Mouse (Mus musculus): ENCODE measurements around the gene Grb14. TPM values are rescaled to one million over a fixed set of nuclear protein-coding genes. Genes with fewer than 3 reads are reported as not detected.

Grb14 gene
- not detected for polyA plus RNA-seq (2017; shearing (Covaris generic))

DNA sequence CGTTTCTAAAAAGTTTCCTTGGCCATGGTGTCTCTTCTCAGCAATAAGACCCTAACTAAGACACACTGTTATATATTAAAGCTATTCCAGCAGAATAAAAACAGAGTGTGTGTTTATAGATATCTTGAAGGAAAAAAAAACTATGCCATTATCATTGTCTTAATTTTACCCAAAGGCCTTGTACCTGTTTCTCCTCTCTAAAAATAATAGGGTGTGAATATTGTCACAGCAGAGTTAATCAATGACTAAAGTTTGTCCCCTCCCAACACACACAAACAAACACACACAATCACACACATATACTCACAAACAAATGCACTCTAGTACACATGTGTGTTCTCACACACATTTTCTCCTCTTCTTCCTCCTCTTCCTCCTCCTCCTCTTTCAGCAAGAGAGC is at the start of gene Grb14:
Gene Grb14, minus strand, starts transcription at position 101 of the 400 bp plus-strand sequence.
- ATAC-seq = no peak

DNA sequence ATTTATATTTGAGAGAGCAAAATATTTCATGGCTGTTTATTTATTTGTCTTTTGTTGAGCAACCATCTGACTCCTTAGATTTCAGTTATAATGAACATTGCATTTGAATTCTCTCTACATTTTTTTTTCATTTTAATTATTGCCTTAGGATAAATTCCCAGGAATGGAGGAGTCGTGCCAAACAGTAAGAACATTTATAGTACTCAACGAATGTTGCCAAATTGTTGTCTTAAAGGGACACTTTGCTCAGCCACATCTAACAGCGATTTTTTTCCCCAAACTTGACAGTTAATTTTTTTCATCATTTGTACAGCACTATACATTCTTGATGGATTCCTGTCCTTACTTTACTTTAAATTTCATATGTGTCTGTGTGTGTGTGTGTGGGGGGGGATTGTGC is 47.4 kb upstream of the Grb14 start:
- no peak for ATAC-seq

DNA sequence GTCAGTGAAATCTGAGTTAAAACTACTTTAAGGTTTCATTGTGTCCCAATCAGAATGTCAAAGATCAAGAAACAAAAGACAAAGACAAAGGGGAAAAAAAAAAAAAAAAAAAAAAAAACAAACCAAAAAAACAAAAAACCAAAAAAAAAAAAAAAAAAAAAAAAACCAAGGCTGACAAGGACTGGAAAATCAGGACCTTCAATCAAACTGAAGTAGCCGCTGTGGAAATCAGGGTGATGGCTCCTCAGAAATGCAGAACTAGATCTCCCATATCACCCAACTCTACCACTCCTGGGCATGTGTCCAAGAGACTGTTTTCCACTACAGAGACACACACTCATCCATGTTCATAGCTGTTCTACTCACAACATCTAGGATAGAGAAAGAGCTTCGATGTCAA is 29.0 kb upstream of the Grb14 start:
- no peak for ATAC-seq

DNA sequence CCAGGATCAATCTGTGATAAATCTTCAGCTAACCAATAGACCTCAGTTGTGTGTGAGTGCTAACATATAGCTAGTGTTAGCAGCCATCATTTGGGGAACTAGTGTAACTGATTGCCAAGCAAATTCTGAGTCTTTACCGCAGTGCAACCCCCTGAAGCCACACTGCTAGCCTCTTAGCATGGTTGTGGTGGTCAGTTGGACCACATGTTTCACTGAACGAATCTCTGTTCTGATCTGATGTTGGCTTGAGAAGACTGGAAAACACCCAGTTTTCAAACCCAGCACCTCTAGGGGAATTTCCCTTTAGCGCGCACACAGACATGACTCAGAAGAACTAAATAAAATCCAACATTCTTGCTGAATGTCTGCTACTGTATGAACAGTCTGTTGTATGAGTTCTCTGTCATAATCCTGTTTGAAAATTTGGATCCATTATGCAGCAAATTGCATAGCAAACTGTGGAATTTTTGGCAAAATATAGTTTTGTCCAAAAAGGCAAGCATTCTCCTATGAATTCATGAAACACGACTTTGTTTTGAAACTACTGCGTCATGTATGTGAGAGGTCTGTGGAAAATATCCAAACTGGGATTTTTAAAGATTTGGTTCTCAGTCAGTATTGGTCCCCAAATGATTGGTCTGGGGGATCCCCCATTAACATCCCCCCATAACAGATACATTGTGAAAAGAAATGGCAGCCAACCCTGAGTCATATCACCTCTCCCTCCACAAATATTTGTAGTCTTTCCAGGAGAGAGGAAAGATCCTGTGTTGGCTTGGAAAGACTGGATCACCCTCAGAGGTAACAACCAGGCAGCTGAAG is 27.6 kb upstream of the Grb14 start:
- no peak for ATAC-seq

DNA sequence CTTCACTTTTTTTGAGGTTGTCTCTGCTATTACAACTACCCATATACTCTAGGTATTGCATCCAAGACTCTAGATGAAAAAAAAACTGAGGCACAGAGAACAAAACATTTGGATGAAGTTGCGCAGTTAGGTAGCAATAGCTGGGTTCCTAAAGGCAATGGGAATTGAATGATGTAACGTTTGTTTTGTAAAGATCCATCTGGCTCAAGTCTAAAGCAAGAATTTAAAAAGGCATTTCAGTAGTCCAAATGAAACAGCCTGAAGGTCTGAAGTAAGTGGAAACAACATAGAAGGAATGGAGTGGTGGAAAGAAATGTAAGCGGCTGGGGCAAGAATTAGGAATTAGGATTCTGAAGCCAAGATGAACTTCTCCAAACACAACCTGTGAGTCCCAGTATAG is 26.0 kb upstream of the Grb14 start:
- ATAC-seq = no peak

DNA sequence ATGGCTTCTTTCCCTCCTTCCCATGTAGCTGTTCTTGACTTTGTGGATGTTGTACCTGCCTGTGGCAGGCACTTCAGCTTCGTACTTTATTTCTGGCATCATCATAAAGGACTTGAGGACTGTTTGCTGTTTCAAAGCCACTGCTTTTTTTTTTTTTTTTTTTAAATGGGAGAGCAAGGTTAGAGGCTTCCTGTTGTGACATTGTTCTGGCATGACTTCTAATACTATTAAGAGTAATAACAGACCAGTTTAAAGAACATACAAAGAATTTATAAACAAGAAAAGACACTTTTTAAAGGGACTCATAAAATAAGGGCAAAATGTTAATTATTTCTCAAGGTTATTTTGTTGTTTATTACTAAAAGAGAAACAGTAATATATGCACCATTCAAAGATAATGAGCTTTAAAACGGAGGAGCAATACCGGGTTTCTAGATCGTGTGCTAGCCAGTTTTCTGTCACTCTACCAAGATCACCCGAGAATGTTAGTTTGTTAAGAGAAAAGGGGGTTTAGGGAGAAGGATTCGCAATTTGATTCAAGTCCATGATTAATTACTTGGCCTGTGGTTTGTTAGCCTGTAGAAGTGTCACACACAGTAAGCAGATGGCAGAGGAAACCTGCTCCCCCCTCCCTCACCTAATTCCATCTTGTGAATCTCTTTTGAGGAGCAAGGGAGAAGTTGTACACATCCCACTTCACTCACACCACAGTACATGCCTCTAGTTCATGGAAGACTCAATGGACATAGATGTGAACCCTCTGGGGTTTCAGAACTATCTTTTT is 23.6 kb upstream of the Grb14 start:
- ATAC-seq = no peak

DNA sequence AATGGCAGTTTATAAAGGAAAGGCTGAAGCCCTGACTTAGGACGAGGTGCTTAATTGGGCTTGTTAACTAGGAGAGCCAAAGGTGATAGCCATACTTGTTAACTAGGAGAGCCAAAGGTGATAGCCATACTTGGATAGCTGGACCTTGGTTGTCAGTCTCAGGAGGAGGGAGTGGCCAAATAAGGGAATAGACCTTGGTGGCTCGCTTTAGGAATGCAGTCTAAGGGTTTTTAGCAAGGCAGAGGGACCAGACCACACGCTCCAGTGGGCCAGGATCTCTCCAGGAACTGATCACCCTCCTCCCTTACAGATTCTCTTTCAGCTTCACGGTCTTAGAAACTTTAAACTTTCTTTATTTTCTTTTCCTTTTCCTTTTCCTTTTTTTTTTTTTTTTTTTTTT is 13.4 kb upstream of the Grb14 start:
- no peak for ATAC-seq

DNA sequence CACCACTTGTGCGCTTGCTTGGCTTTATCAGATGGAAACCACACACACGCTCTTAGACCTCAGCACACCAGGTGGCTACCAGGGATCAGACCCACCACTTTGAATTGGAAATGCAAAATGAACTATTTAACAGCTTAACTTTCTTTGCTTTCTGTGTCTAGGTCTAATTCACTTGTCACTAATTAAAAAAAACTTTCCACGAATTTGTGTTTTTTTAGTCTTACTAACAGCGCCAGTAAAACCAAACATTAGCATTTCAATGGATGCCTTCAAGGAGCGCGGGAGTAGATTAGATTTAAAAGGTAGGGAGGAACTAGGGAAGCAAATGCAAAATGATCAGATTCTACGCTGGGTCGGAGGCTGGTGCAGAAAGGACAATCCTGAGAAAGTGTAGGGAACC is 12.8 kb upstream of the Grb14 start:
- no peak for ATAC-seq

DNA sequence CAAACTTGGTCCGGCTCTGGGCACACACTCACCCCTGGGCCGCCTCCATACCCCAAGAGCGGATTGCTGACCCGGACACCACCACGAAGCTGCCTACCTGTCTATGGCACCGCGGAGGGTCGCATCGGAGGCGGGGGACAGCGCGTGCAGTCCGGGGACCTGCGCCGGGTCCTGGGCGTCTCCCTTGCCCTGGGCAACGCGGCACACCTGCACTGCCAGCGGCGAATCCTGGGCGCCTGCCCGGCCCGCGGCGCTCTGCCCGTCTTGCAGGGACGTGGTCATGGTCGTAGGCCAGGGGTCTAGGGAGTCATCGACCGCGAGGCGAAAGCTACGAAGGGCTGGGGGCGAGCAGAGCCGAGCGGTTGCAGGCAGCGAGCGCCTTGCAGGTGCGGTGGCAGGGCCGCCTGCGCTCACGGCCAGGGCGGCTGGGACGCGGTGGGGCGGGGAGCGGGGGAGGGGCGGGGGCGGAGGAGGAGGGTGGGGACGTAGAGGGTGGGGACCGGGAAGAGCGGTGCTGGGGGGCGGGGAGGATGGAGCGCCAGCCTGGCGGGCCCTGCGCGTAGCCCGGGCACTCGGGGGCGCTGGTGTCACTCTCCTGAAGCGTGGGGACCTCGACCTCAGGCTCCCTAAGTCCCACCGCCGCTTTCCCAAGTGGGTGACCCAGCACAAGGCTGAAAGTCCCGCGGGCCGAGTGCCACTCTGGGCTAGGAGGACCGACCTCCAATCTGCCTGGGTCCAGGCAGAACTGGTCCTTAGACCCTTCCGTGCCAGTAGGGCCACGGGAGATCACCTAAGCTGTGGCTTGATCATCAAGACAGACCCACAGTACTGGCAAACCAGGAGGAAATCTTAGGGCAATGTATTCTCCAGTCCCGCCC is 2.2 kb downstream of the Grb14 start:
- ATAC-seq = no peak

DNA sequence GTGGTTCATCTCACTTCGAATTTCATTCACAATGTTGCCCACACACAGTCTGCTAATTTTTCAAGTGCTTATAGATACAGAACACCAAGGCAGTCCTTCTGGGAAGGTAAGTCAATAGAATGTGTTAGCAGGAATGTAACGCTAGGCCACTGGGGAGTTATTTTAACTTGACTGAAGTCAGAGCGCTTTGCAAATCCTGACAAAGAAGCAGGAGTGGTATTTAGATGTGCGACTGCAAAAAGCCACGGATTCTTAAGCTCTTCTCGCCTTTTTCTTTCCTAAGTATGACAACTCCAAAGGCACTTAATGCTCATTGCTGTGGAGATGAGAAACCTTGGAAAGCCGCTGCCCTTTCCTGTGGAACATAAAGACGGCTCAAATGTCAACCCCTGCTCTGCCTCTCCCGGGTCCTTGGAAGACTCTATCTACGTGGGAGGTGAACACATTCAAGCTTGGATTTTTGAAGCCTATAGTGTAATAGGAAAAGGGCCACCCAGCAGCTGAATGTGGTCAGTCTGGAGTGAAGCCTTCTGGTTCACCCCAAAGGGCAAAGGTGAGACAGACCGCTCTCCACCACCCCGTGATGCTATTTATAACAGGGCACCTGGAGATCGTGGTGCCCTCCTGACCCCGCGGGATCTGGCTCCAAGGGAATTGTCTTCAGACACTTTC is 3.0 kb downstream of the Grb14 start:
- ATAC-seq = no peak

DNA sequence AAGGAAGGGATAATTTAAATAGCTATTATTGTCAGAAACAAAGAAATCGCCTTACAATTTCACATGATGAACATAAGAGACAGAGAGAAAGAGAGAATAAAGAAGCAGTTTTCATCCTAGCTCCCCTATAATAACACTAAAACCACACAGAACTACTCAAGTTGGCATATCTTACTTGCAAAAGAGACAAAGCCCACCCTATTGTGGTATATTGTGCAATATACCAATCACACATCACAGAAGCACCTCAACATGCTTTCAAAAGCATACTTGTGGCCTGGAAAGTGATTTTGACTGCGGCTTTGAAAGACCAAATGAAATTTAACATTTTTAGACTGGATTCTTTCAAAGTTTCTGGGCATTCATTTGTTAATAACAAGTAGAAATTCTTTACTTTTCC is 7.4 kb downstream of the Grb14 start:
- no peak for ATAC-seq

DNA sequence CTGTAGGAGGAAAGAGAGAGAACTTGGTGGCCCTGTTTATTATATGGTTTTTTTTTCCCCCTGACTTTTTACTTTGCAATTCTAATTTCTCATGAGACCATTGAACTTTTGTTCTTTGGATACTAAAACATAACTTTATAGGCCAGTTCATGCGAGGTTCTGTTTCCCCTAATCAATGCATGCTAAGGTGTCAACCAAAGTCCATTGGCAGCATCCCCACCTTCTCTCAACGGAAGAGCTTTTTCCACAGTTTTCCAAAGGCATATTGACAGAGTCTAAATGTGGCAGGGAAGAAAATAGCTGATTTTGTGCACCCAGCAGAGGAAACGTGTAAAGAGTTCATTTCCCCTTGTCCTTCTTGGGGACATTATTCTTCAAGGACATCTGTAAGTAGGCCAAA is 10.2 kb downstream of the Grb14 start:
- no peak for ATAC-seq

DNA sequence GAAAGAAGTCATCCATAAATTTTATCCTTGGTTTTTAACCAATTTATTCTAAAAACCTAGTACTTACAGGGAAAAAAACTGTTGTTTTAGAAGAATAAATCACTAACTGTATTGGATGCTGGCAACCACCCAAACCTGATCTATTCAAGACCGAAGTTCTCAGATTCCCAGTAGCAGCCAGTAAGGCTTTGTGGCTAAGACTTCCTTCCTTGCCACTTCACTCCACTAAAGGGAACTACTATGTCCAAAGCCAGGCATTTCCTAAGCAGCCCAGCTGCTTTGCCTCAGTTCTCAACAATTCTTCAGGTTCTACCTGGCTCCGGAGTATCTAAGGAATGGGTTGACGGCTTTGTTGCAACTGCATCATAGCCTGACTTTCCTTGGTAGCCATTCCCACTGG is 14.7 kb downstream of the Grb14 start:
- ATAC-seq = no peak

DNA sequence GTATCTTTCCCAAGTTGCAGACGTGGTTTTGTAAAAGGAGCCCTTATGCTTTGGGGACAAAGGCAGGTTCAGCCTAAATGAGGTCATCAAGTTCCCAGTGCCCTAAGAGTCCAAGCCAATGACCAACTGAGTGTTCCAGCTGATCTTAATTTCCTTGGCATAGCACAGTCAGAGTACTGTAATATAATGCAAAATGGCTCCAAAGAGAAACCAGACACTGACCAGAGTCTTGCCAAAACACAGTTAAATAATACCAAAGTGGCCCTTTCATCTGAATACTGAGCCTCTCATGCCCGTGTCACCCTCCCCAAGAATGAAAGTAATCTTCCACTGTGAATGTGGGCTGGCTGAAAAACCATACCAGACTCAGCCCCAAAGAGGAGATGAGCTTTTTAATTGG is 17.4 kb downstream of the Grb14 start:
- ATAC-seq = no peak

DNA sequence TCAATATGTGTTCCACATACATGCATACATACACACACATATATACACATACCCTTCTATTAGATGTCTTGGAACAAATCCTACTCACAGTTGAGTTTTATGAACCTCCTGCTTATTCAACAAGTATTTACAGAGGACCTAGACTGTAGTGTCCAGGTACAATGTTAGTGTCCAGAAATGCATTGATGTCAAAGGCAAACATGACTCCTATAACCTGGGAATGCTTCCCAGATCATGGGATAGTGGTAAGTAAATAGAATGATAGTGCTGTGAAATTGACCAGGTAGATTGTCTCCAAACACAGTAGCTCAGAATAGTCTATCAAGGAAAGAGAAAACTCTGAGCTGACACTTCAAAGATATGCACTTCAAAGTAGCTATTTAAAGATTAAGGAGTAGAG is 19.7 kb downstream of the Grb14 start:
- ATAC-seq = no peak

DNA sequence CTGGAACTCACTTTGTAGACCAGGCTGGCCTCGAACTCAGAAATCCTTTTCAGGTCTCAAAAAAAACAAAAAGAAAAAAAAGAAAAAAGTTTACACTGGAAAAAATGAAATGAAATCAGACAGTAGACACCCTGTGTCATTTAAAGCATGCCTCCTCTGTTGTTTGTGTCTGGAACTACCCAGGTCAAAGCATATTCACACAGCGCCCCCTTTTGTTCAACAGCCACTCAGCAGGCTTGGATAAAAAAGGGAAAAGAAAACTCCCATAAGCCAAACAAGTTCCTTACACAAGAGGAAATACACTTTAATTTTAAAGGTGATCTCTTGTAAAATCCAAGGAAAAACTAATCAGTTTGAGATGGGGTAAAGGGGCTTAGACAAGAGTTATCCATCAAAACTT is 21.4 kb downstream of the Grb14 start:
- no peak for ATAC-seq

DNA sequence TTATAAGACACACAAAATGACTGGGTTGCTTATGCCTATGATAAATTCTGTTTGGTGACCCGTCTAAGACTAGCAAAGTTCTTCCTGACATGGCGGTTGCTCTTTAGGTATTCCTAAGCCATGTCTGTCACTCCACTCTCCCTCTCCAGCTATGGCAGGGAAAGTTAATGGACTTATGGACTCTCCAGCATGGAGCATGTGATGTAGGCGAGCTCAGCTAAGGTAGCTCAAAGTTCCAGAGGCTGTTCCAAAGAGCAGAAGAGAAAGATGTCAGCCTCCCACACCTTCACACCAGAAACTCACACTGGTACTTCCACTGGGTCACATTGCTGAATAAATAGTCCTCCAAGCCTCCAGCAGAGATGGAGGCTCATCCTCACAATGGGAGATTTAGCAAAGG is 22.2 kb downstream of the Grb14 start:
- no peak for ATAC-seq

DNA sequence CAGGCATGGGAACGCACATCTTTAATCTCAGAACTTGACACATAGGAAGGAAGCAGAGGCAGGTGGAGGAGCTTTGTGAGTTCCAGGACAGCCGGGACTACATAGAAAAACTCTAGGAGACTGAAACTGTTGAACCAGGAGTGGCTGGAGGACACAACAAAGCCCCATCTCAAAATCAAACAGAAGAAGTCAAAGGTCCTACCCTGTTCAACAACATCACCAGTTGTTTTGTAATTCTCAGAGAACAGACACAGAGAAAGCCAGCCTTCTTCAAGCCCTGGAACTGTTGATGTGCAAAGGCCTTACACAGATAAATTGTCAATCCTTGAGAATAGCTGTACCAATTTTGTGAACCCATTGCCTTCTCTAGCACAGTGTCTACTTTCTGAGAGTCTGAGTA is 29.7 kb downstream of the Grb14 start:
- no peak for ATAC-seq

DNA sequence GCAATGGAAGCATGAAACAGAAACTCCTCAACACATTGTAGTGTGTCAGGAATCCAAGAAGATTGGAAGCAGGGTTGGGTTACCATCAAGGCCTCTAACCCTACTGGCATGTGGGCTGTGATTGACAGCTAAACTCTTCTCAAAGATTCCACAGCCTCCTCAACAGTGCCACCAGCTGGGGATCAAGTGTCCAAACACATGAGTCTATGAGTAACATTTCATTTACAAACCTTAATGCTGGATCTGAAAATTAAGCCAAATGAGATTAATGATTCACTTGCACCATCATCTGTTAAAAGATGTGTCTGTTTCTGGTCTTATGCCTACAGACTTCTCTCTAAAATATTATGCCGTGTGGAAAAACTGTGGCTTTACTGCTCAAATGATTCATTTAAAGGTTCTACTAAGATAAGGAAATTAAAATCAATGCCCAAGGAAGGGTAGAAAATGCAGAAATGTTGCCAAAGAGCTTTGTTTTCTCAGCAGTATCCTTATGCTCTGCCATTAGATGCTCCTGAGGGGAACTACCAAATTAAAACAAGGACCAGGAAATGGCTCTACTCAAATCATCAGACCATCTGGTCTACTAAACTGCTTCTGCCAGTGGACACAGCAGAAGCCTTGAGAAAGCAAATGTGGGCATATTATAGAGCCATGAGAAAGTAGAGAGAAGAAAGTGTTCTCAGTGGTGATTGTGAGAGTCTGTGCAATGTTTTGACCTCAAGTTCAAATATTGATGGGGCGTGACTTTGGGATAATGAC is 35.2 kb downstream of the Grb14 start:
- no peak for ATAC-seq

DNA sequence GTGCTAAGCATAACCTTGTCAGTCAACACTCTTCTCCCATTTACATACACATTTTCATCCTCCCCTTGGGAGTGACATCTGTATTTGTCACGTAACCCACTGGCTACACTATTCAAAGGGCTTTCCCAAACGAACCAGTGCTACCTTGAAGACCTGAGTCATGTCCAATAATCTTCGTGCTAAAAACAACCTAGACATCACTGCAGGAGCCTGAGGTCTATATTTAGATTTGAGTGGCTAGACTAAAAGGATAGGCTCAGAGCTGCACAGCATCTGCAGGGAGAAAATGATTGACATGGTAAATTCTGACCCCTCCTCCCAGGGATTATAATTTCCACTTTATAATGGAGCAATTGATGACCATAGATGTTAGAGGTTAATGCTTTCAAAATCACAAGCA is 37.0 kb downstream of the Grb14 start:
- ATAC-seq = no peak

DNA sequence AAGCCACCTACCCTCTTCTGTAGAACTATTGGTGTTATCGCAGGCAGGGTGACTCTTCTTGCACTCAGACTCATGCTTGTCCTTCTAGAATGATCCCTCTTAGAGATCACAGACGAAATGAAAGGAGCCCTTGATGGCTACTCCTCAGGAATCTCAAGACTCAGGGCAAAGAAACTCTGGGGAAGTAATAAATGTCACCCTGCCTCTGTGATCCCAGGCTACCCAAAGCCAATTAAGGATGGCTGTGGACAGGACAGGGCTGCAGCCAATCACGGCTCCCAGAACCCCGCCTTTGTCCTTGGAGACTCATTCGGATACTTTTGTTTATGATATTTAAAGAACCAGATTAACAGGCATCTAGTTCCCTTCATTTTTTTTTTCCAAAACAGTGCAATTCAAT is 49.2 kb downstream of the Grb14 start:
- no peak for ATAC-seq

DNA sequence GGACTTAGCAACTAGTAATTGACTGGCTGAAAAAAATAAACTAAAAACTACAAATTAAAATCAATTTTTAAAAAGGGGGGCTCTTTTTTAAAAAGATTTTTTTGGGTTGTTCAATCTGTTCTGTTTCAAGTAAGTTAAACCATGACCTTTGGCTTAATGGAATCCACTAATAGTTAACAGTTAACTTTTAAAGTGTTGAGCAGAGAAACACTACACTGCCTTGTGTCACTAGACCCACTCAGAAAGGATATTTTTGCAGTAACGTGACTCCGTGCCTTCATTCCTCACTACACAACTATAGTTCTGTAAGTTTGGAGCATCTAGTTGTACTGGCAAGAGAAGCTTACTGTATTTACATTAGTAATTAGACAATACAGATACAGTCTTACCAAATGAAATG is 50.2 kb downstream of the Grb14 start:
- no peak for ATAC-seq
